Mouse (Mus musculus): ENCODE results near the gene Itgb1bp2. TPM values are rescaled to one million over a fixed set of nuclear protein-coding genes. Genes with fewer than 3 reads are reported as not detected.

Gene Itgb1bp2
- 1.5 and 2.5 TPM in 2 replicates for polyA plus RNA-seq (2011; ENCODE audit: insufficient read length, low read depth, missing spikeins)

DNA sequence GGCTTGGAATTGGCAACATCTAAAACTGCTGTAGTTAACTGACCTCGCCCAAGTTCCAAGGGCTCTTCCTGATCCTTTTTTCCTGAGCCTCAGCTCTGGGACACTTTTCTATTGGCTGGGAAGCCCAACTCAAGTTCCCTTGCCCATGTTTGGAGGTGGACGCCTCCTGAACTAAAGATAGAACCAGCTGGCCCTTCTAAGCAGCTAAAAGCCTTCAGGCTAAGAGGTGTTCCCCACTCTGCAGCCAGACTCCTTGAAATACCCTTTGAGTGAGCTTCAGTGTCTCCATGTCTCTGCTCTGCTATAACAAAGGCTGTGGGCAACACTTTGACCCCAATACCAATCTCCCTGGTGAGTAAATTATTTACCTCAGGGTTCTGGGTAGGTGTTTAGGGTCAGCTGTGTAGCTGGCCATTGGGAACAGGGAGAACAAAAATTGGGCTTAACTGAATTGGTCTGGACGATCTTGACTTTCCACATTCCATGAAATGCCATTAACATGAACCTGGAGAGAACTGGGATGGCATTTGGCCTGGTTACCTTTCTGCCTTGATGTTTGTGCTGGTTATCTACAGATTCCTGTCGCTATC is at the start of gene Itgb1bp2:
TSS of gene Itgb1bp2 (plus strand) at position 203 of the 590 bp plus-strand sequence.
- no peak for TF ChIP-seq CTCF (IDR thresholded peaks at IDR 0.05; ENCODE audit: borderline replicate concordance, insufficient read depth, low read length)
- H3K27ac ChIP-seq (ENCODE audit: insufficient read depth, low read length): no peak within 1 kb of the TSS
- no peaks in the 10 kb centered on the region for H3K4me1 ChIP-seq (ENCODE audit: control insufficient read depth, insufficient read depth, low read length)
- H3K4me3 ChIP-seq (ENCODE audit: insufficient read depth, low read length): no peak within 1 kb of the TSS

DNA sequence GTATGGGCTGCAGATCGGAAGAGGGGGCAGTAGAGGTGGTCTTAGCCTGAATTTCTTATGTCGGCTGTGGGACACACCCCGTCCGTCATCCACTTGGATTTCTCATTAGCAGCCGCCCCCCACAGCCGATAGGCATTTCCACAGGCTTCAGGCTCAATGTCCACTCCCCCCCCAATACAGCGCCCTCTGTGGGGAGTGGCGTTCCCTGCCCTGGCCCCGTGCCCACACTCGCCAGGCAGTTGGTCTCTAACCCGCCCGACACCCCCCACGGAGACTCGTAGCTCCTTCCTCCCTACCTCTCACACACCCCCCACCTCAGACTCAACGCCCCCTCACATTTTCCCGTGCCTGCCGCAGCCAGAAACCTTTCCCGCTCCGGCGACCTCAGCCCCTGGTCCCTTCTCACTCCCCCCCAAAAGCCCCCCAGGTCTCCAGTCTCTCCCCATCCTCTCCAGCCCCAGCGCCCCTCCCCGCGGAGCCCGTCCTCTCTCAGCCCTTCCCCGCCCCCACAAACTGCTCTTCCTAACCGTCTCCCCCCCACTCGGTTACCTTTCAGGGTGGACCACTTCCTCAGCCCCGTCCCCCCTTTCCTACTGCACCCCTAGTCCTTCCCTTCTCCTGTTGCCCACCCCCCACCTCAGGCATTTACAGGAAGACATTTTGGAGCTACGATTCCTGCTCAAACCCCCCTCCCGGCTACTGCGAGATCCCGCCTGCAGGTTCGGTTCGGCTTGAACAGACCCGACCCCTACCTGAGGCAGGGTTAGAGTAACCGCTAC is 29.8 kb upstream of the Itgb1bp2 start:
- peak overlapping the region; percentile 64 for H3K4me3 ChIP-seq (ENCODE audit: insufficient read depth, low read length)
- H3K27ac ChIP-seq (ENCODE audit: insufficient read depth, low read length): no peak overlapping the region

DNA sequence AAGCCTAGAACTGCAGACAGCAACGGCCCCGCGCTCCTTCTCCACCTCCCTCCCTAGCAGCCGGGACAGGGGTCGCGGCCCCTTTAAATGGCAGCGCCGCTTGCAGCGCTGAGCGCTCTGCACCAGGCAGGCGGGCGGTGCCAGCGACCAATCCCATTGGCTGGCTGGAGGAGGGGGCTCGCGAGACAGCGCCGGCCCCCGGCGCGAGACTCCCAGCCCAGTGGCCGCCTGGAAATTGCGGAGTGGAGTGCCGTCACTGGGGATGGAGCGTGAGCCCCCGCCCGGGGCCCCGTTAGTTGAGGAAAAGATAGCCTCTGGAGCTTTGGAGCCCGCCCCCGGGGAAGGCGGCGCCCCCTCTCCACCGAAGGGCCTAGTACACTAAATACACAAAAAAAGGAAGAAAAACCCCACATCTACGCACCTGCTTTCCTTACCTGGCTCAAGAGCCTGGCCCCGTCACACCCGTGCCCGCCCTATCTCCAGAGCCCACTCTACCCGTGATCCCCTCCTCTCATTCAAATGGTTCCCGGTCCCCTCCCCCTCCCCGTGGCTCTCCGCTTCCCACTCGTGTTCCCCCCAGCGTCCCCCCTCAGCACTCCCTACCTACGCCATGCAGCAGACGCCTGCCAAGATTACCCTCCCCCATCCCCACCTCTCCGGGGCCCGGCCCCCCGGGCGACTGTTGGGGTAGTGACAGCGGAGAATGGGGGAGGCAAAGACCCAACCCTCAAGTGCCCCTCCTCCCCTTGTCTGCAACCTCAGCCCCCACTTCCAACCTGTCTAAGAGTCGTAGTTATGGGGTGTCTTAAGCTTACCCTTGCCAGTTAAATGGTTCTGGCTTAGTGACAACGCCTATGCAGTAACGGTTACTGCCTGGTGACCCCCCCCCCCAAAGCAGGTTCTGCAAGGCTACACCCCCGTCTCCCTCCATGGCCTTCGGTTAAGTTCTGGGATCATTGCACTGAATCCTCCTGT is 28.9 kb upstream of the Itgb1bp2 start:
- Histone ChIP-seq H3K27ac (ENCODE audit: insufficient read depth, low read length) (no peak overlapping the region), H3K4me1 (ENCODE audit: control insufficient read depth, insufficient read depth, low read length) (no peaks in the 10 kb centered on the region), H3K4me3 (ENCODE audit: insufficient read depth, low read length) (peak overlapping the region; percentile 64)
- peak; percentile 65 for TF ChIP-seq POLR2A (IDR thresholded peaks at IDR 0.05; ENCODE audit: low read depth, low read length)
- TF ChIP-seq CTCF (IDR thresholded peaks at IDR 0.05; ENCODE audit: borderline replicate concordance, insufficient read depth, low read length): no peak

More for the DNA sequence above, 29.8 kb upstream of the Itgb1bp2 start:
- peak; percentile 36; the same call in 1 of the 2 replicates for TF ChIP-seq CTCF (IDR thresholded peaks at IDR 0.05; ENCODE audit: borderline replicate concordance, insufficient read depth, low read length)
- TF ChIP-seq POLR2A (IDR thresholded peaks at IDR 0.05; ENCODE audit: low read depth, low read length): no peak
- no peaks in the 10 kb centered on the region for H3K4me1 ChIP-seq (ENCODE audit: control insufficient read depth, insufficient read depth, low read length)

DNA sequence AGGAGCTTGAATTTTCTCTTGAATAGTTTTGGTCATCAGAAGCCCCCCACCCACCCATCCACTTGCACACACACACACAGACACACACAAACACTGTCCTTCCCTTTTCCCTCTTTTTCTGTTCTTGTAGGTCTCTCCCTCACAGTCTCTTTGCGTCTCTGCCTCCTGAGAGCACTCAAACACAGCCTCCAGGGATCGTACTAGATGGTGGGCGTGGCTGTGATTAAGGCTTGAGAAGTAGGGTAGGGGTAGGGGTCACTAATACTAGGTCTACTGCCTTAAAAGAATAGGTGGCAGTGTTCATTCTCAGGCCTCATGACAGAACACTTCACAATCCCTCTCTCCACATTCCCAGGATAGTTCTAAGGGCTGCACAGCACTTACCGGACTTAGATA is 28.2 kb upstream of the Itgb1bp2 start, which contains the start of gene Zmym3:
TSS of gene Zmym3 (minus strand) at position 150 of the 396 bp plus-strand sequence.
- no peak within 1 kb of the TSS for H3K27ac ChIP-seq (ENCODE audit: insufficient read depth, low read length)
- peak within 1 kb of the TSS; percentile 64 for H3K4me3 ChIP-seq (ENCODE audit: insufficient read depth, low read length)
- TF ChIP-seq CTCF (IDR thresholded peaks at IDR 0.05; ENCODE audit: borderline replicate concordance, insufficient read depth, low read length) (no peak), POLR2A (IDR thresholded peaks at IDR 0.05; ENCODE audit: low read depth, low read length) (no peak)
- no peaks in the 10 kb centered on the region for H3K4me1 ChIP-seq (ENCODE audit: control insufficient read depth, insufficient read depth, low read length)

DNA sequence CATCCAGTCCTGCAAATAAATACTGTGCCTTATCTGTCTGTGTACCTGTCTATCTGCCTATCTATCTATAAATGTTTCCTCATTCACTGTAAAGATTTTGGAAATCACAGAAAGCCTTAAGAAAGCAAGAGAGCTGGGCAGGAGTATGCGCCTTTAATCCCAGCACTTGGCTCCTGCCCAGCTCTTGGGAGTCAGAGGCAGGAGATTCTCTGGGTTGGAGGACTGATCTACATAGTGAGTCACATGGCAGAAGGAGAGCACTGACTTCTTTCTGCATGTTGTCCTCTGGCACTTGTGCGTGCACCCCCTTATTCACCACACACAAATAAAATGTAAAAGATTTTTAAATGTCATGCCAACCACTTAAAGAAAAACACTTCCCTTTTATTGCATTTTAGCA is 25.4 kb upstream of the Itgb1bp2 start:
- no peak overlapping the region for H3K4me3 ChIP-seq (ENCODE audit: insufficient read depth, low read length)
- no peak overlapping the region for H3K27ac ChIP-seq (ENCODE audit: insufficient read depth, low read length)
- TF ChIP-seq CTCF (IDR thresholded peaks at IDR 0.05; ENCODE audit: borderline replicate concordance, insufficient read depth, low read length) (no peak), POLR2A (IDR thresholded peaks at IDR 0.05; ENCODE audit: low read depth, low read length) (no peak)
- H3K4me1 ChIP-seq (ENCODE audit: control insufficient read depth, insufficient read depth, low read length): no peaks in the 10 kb centered on the region

DNA sequence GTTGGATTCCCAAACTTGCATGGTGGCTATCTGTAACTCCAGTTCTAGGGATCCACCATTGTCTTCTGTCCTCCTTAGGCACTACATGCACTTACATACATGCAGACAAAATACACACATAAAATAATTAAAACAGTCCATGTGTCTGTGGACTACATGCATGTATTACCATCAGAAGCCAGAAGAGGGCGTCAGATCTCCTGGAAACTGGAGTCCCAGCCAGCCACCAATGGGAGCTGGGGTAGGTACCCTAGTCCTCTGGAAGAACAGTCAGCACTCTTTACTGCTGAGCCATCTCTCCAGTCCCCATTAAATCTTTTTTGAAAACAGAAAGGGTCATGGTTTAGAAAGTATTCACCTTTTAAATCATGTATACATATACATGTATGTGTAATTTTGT is 21.1 kb upstream of the Itgb1bp2 start:
- no peak for TF ChIP-seq POLR2A (IDR thresholded peaks at IDR 0.05; ENCODE audit: low read depth, low read length)
- TF ChIP-seq CTCF (IDR thresholded peaks at IDR 0.05; ENCODE audit: borderline replicate concordance, insufficient read depth, low read length): no peak
- no peak overlapping the region for H3K4me3 ChIP-seq (ENCODE audit: insufficient read depth, low read length)
- H3K4me1 ChIP-seq (ENCODE audit: control insufficient read depth, insufficient read depth, low read length): 0 out of 2 replicates have a peak, but pooled peaks cover 1% of the 10 kb centered on the region
- H3K27ac ChIP-seq (ENCODE audit: insufficient read depth, low read length): no peak overlapping the region

DNA sequence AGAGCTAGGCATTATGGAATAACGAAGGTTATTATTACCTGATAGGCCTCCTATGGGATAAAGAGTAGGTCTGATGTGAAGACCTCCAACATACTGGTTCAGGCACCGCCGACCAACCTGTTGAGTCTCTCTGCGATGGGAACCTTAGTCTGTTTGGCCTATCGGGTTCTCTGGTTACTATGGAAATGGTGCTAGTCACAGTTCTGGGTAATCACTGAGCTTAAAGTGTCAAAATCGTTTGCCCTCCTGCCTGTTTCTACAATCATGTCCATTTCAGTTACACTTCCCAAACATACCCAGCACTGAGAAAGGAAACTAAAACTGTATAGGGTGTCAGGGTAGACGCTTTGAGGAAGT is 20.1 kb upstream of the Itgb1bp2 start:
- TF ChIP-seq POLR2A (IDR thresholded peaks at IDR 0.05; ENCODE audit: low read depth, low read length): no peak
- TF ChIP-seq CTCF (IDR thresholded peaks at IDR 0.05; ENCODE audit: borderline replicate concordance, insufficient read depth, low read length): no peak
- H3K4me3 ChIP-seq (ENCODE audit: insufficient read depth, low read length): peak overlapping the region; percentile 41
- 0 out of 2 replicates have a peak, but pooled peaks cover 1% of the 10 kb centered on the region for H3K4me1 ChIP-seq (ENCODE audit: control insufficient read depth, insufficient read depth, low read length)
- H3K27ac ChIP-seq (ENCODE audit: insufficient read depth, low read length): peak overlapping the region; percentile 98

DNA sequence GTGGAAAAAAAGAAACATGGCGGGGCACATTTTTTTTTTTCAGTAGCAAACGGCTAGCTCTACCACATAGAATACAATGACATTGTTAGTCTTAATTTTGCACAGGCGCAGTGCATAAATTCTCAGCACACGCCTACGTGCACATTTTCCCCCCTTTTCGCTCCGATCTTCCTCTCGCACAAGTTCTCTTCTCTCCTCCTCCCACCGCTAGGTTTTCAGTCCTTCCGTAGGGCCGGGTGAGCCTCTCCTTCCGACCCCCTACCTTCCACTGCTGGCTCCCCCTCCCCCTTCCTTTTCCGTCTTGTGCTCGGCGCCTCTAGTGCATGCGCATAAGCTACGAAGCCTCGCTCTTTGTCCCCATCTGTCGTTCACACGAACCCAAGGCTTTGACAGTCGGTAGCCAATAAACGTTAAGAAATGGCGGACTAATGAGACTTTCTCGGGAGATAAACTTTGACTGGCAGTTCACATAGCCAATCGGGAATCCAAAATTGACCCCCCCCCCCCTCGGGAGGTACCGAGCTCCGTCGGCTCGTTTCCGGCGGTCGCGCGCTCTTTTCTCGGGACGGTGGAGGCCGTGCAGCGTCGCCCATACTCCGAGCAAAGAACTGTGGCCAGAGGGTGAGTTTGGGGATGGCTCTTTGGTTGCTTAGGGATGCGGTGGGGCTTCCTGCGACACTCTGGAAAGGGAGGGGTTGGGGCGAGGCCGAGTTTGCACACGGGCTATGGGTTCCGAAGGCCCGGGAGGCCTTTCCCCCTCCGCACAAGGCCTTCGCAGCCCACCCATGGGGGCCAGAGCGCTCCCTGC is 19.5 kb upstream of the Itgb1bp2 start, which contains the start of gene Nono:
TSS of gene Nono (plus strand) at position 177 of the 808 bp plus-strand sequence.
- peak within 1 kb of the TSS; percentile 98 for H3K27ac ChIP-seq (ENCODE audit: insufficient read depth, low read length)
- H3K4me1 ChIP-seq (ENCODE audit: control insufficient read depth, insufficient read depth, low read length): 0 out of 2 replicates have a peak, but pooled peaks cover 1% of the 10 kb centered on the region
- peak within 1 kb of the TSS; percentile 73 for H3K4me3 ChIP-seq (ENCODE audit: insufficient read depth, low read length)
- TF ChIP-seq CTCF (IDR thresholded peaks at IDR 0.05; ENCODE audit: borderline replicate concordance, insufficient read depth, low read length): no peak
- peak; percentile 63 for TF ChIP-seq POLR2A (IDR thresholded peaks at IDR 0.05; ENCODE audit: low read depth, low read length)
